Mouse (Mus musculus) midbrain, postnatal 0 days (tissue): Measurements from ENCODE around the gene Srms. TPM values are rescaled to one million over a fixed set of nuclear protein-coding genes. Genes with fewer than 3 reads are reported as not detected.

Experiments used
- ATAC-seq: fragments of 200-750 bp; cut with Nextera tagmentation; 2 replicates; pipeline ENCODE4 v1.8.0; 2017; ENCODE audit warnings: moderate number of reproducible peaks, mild to moderate bottlenecking, moderate TSS enrichment, moderate library complexity; ENCODE audit not compliant: low FRiP score
- DNase-seq: peaks from one replicate; pipeline ENCODE4 v3.0.0-alpha.2; 2015; ENCODE audit warnings: low spot score
- H3K27ac ChIP-seq: fragments of 300-500 bp; sonication (generic); 2 replicates; pipeline ENCODE4 v1.5.1; 2014; ENCODE audit warnings: low read depth, mild to moderate bottlenecking, low read length, mixed read lengths
- H3K27me3 ChIP-seq: fragments of 300-500 bp; sonication (generic); 2 replicates; pipeline ENCODE4 v1.6.1; 2014; ENCODE audit warnings: low read length, control low read depth, mixed read lengths; ENCODE audit not compliant: insufficient read depth
- H3K36me3 ChIP-seq: fragments of 300-500 bp; sonication (generic); 2 replicates; pipeline ENCODE4 v1.6.1; 2014; ENCODE audit warnings: low read length, control low read depth, mixed read lengths; ENCODE audit not compliant: insufficient read depth
- H3K4me1 ChIP-seq: fragments of 300-500 bp; sonication (generic); 2 replicates; pipeline ENCODE4 v1.6.1; 2014; ENCODE audit warnings: mild to moderate bottlenecking, control low read depth, antibody characterized with exemption, low read length, mixed read lengths; ENCODE audit not compliant: insufficient read depth
- H3K4me2 ChIP-seq: fragments of 300-500 bp; sonication (generic); 2 replicates; pipeline ENCODE4 v1.6.1; 2014; ENCODE audit warnings: low read depth, mild to moderate bottlenecking, low read length, mixed read lengths; ENCODE audit not compliant: poor library complexity, severe bottlenecking
- H3K4me3 ChIP-seq: fragments of 300-500 bp; sonication (generic); 2 replicates; pipeline ENCODE4 v1.5.1; 2014; ENCODE audit warnings: low read depth, mild to moderate bottlenecking, low read length, moderate library complexity
- H3K9ac ChIP-seq: fragments of 300-500 bp; sonication (generic); replicated peaks from 2 replicates; pipeline ENCODE4 v1.6.1; 2014; ENCODE audit warnings: mild to moderate bottlenecking, low read length, moderate library complexity, mixed read lengths; ENCODE audit not compliant: poor library complexity, severe bottlenecking
- H3K9me3 ChIP-seq: fragments of 300-500 bp; sonication (generic); 2 replicates; pipeline ENCODE4 v1.6.1; 2016; ENCODE audit warnings: low read length, control low read depth
- CTCF ChIP-seq: IDR thresholded peaks from 2 replicates; pipeline ENCODE4 v1.5.1; 2016; ENCODE audit warnings: antibody characterized with exemption, mild to moderate bottlenecking
- WGBS: fragments of 180-500 bp; shearing (Covaris S2); extraction: QIAGEN DNeasy Blood & Tissue Kit; methylation state at CpG from one replicate; pipeline ENCODE4 v1.1.7; 2014; 5-methylcytosine and 5-hydroxymethylcytosine counted together
- polyA plus RNA-seq: library from polyadenylated mRNA; unstranded; fragments of >200 nt; fragmentation: Nextera tagmentation; extraction: Ambion mirVana; gene quantifications from 2 replicates; pipeline ENCODE4 v1.2.1, GENCODE M21; 2015
- total RNA-seq: library from RNA; depleted of rRNA; stranded (reverse); fragments of >200 nt; gene quantifications from 2 replicates; pipeline ENCODE4 v1.2.3, GENCODE M21; 2014

Gene Srms
- total and polyA plus RNA-seq, 2 experiments from 2014 or later, result 0.10 to 0.11 TPM

DNA sequence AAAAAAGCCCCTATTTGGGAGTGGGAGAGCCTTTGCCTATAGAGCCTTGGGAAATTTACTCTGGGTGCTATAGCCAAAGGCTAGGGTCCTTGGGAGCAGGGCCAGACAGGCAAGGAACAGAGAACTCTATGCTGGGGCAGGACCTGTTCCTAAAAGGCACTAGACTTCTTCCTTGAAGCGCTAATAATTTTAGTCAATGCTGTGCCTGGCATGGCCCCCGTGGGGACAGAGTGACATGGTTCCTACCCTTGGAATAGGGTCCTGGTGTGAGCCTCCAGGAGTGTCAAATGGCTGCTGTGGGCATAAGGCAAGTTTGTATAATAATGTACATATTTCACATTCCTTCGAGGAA, 29.3 kb upstream of the Srms start:
- WGBS, result 63% methylated on average over 3 of the region's 3 CpGs
- H3K4me2 ChIP-seq, result no peak overlapping the region

GRCm38 (mm10) chr2:181241602-181242313, 28.8 kb upstream of the Srms start, which contains the start of gene Helz2:
Gene Helz2 (minus strand): TSS chr2:181242027.
- Histone ChIP-seq H3K9me3 (no peaks in the 10 kb centered on the region), H3K4me2 (peak within 1 kb of the TSS; percentile 16), H3K27ac (no peak within 1 kb of the TSS), H3K9ac (0 out of 2 replicates have a peak within 1 kb of the TSS, but pooled peaks have one; percentile 8), H3K4me3 (peak within 1 kb of the TSS; percentile 19; the same call in 1 of the 2 replicates), H3K36me3 (no peaks in the 10 kb centered on the region), H3K4me1 (no peaks in the 10 kb centered on the region), H3K27me3 (no peaks in the 10 kb centered on the region)
- TF ChIP-seq CTCF, result no peak
- WGBS, result 15% methylated on average over 16 of the region's 16 CpGs
- no peak for ATAC-seq
- no peak for DNase-seq

More for the DNA sequence above, 29.3 kb upstream of the Srms start:
- no peak for TF ChIP-seq CTCF
- Histone ChIP-seq H3K36me3 (no peaks in the 10 kb centered on the region), H3K9me3 (no peaks in the 10 kb centered on the region), H3K27ac (no peak overlapping the region), H3K4me3 (no peak overlapping the region), H3K27me3 (no peaks in the 10 kb centered on the region), H3K4me1 (no peaks in the 10 kb centered on the region), H3K9ac (no peak overlapping the region)
- ATAC-seq (no peak), DNase-seq (no peak)

- Histone ChIP-seq H3K36me3 (no peaks in the 10 kb centered on the region), H3K27ac (no peak overlapping the region), H3K4me1 (no peaks in the 10 kb centered on the region), H3K9ac (no peak overlapping the region), H3K27me3 (no peaks in the 10 kb centered on the region), H3K9me3 (no peaks in the 10 kb centered on the region), H3K4me2 (no peak overlapping the region), H3K4me3 (no peak overlapping the region)
- TF ChIP-seq CTCF, result no peak
- DNase-seq (no peak), ATAC-seq (no peak)
- 91% methylated on average over 13 of the region's 13 CpGs for WGBS
Measured at GRCm38 (mm10) chr2:181240806-181241440, 27.9 kb upstream of the Srms start.

DNA sequence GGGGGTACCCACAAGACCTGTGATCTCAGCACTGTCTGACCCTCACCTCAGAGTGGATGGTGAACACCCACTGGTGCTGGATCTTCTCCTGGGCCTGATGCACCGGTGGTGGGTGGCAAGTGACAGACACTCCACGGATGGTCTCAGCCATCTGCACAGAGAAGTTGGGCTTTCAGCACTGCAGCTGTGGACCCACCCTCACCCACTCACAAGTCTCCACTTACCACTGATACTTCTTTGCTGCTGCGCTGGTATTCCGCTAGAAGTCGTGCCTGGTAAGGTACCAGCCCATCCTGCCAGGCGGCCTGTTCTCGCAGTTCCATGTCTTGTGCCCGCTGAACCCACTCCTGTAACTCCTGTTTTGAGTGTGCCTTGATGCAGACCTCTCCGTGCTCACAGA, 26.3 kb upstream of the Srms start:
- DNase-seq (no peak), ATAC-seq (no peak)
- WGBS, result 94% methylated on average over 9 of the region's 9 CpGs
- Histone ChIP-seq H3K4me1 (no peaks in the 10 kb centered on the region), H3K9me3 (no peaks in the 10 kb centered on the region), H3K36me3 (no peaks in the 10 kb centered on the region), H3K4me2 (no peak overlapping the region), H3K4me3 (no peak overlapping the region), H3K27me3 (no peaks in the 10 kb centered on the region), H3K27ac (no peak overlapping the region), H3K9ac (no peak overlapping the region)
- no peak for TF ChIP-seq CTCF

DNA sequence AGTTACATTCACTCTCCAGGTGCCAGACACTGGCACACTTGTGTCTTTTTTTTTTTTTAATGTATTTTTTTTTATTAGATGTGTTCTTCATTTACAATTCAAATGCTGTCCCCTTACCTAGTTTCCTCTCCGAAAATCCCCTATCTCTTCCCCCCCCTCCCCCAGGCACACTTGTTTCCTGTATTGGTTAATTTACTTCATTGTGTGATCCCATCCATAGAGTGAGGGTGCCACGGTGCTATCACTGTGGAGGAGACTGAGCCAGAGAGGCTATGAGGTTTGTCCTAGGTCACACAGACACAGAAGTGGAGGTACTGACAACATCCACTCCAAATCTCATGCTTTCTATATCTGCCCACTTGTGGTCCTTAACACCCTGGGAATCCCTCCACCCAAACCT, 25.9 kb upstream of the Srms start:
- DNase-seq, result no peak
- ATAC-seq, result no peak
- Histone ChIP-seq H3K9me3 (no peaks in the 10 kb centered on the region), H3K27ac (no peak overlapping the region), H3K9ac (no peak overlapping the region), H3K4me1 (no peaks in the 10 kb centered on the region), H3K4me2 (no peak overlapping the region), H3K36me3 (no peaks in the 10 kb centered on the region), H3K27me3 (no peaks in the 10 kb centered on the region), H3K4me3 (no peak overlapping the region)
- TF ChIP-seq CTCF, result no peak
- WGBS, result 60% methylated on average over 2 of the region's 2 CpGs

DNA sequence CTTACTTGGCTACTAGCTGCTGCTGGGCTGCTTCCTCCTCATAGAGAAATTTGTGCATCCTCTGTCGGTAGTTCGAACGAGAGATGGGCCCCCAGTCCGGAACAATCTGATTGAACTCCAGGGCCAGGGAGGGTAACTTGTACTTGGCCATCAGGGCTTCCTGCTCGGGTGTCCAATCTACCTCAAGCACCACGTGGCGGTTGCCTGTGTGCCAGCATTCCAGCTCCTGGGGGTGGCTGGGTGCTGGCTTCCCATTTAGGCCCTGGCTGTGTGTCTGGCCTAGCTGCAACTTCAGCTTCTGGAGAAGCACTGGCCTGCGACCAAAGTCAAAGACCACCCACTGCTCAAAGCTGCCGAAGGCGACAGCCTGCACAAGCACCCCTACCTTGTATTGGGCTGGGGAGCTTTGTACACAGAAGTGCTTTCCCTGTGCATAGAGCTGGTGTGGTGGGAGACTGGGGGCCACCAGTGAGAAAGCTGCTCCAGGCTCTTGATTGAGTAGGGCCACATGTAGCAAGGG, 25.2 kb upstream of the Srms start:
- Histone ChIP-seq H3K4me2 (no peak overlapping the region), H3K4me3 (no peak overlapping the region), H3K27ac (no peak overlapping the region), H3K4me1 (no peaks in the 10 kb centered on the region), H3K36me3 (no peaks in the 10 kb centered on the region), H3K9me3 (no peaks in the 10 kb centered on the region), H3K27me3 (no peaks in the 10 kb centered on the region), H3K9ac (no peak overlapping the region)
- ATAC-seq (no peak), DNase-seq (no peak)
- no peak for TF ChIP-seq CTCF
- 62% methylated on average over 10 of the region's 10 CpGs for WGBS
